ENCODE assay signal across 7 mouse cellular contexts in the genomic region with DNA sequence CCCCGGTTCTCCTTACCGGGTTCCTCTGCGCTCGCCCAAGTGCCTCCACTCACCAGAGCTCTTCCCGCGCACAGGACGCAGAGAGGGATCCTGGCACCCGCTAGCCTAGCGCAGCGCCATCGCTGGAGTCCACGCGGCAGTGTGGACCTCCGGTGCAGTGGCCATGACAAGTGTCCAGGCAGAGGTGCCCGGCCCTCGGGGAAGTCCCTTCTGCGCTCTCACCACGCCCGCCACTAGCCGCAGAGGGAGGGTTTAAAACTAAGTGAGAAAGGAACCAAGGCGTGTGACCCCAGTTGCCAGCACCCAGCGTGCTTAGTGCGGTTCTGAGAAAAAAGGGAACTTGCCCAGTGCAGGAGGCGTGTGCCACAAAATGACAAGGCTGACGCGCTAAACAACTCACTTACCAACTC. TPM values are rescaled to one million over a fixed set of nuclear protein-coding genes. Genes with fewer than 3 reads are reported as not detected.
DNase-seq lines count a peak whose midpoint lies in the region; ATAC-seq lines count a peak whose summit lies in the region.

A gene (minus strand): TSS at position 207 of the 410 bp plus-strand sequence.

- DNase-seq in CD4-positive, CD25-positive, alpha-beta regulatory T cell, adult 2 months (ENCODE audit: low read depth, low spot score), result peak; percentile 29
- peak; percentile 14 for DNase-seq in ES-CJ7 (ENCODE audit: low read depth, low spot score)
- peak; percentile 28 to 38 for DNase-seq in lung, adult 18-20 months
- peak; percentile 28 for DNase-seq in neural tube, embryonic 10.5 days (ENCODE audit: extremely low spot score, low spot score)
- no peak for DNase-seq in cerebellum, adult 8-10 months

- 0 out of 2 replicates have a peak, but pooled peaks have one; percentile 30 for ATAC-seq in erythroid progenitor cell, adult 5-6 weeks (replicated peaks; ENCODE audit: low FRiP score, poor library complexity, severe bottlenecking)
- peak; percentile 98 to 99 for ATAC-seq in hematopoietic stem cell, adult 5-6 weeks (replicated peaks in 1 of 2; ENCODE audit: insufficient read depth in 1 of 2, low FRiP score in 2 of 2, low TSS enrichment in 1 of 2, low read depth in 1 of 2, poor library complexity in 2 of 2, severe bottlenecking in 2 of 2)

RNA-seq across cellular contexts. Expression of the gene that starts here (rescaled TPM):
- total RNA-seq in erythroid progenitor cell, adult 5-6 weeks (2015; ENCODE audit: low replicate concordance), result 6.3 TPM in 1 of 2 replicates, not detected in the other
- total RNA-seq in erythroid progenitor cell, adult 5-6 weeks (2017; ENCODE audit: low replicate concordance), result not detected in 2 replicates
- total RNA-seq in hematopoietic stem cell, adult 5-6 weeks (2017), result 8.0 and 12.2 TPM in 2 replicates
